Mouse (Mus musculus): ENCODE measurements around the gene Phf24. TPM values are rescaled to one million over a fixed set of nuclear protein-coding genes. Genes with fewer than 3 reads are reported as not detected.
A peak's percentile ranks its signal among the peaks of the same experiment; 100 is the strongest.

The Phf24 gene
- polyA plus RNA-seq, 1 experiment from 2014 or later: 33.9 TPM

DNA sequence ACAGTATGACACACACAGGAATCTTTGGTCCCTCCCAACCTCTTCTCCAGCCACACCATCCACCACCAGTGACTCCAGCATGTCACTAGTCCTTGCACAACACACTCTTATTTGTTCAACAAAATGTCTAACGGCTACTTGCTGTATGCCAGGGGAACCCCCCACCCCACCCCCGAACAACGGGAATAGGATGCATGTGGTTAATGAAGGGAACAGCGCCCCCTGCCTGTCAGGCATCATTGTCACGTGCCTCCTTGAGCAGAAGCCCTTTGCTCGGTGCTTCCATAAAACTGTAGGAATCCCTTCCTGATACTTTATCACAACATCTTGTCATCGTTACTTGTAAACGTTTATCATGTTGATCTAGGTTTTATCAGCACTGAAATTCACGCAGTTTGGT, 14.3 kb upstream of the Phf24 start:
- Histone ChIP-seq H3K9ac (replicated peaks; ENCODE audit: low read length) (no peak overlapping the region), H3K4me1 (ENCODE audit: control insufficient read depth, insufficient read depth, low read length) (no peaks in the 10 kb centered on the region), H3K4me2 (ENCODE audit: low read length) (no peak overlapping the region), H3K27me3 (ENCODE audit: control insufficient read depth, insufficient read depth, low read length) (no peaks in the 10 kb centered on the region), H3K4me3 (replicated peaks; ENCODE audit: low read depth, low read length) (no peak overlapping the region), H3K36me3 (ENCODE audit: control insufficient read depth, insufficient read depth, low read length) (no peaks in the 10 kb centered on the region), H3K27ac (replicated peaks; ENCODE audit: low read depth, low read length) (no peak overlapping the region), H3K9me3 (ENCODE audit: control insufficient read depth, low read length) (no peaks in the 10 kb centered on the region)
- ATAC-seq (ENCODE audit: low FRiP score, low TSS enrichment): no peak
- WGBS: 67% methylated on average over 9 of the region's 9 CpGs
- DNase-seq: no peak

DNA sequence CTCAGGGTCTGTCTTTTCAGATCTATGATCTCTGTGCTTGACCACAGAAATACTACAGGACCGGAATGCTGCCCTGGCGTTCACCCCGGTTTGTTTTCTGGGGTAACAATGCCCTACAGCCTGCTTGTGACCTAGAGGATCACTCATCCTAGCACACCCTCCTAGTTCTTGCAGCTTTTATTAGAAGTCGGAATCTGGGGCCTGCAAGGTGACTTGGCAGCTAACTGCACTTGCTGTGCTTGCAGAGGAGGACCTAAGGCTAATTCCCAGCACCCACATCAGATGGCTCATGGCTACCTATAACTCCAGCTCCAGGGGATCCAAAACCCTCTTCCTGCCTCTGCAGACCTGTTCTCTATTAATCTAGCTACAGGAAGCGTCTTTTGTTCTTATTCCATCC, 13.7 kb upstream of the Phf24 start:
- WGBS: 91% methylated on average over 5 of the region's 5 CpGs
- no peak overlapping the region for H3K9ac ChIP-seq (replicated peaks; ENCODE audit: low read length)
- DNase-seq: no peak

DNA sequence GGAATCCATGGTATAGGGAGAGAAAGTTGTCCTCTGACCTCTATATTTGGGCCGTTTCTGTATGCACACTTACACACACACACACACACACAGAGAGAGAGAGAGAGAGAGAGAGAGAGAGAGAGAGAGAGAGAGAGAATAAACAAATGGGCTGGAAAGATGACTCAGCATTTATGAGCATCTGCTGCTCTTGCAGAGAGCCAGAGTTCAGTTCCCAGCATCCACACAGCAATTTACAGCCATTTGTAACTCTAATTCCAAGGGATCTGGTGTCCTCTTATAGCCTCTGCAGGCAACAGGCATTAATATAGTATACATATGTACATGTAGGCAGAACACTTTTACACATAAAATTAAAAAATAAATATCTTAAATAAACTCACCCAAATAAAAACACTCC, 12.5 kb upstream of the Phf24 start:
- Histone ChIP-seq H3K4me1 (ENCODE audit: control insufficient read depth, insufficient read depth, low read length) (no peaks in the 10 kb centered on the region), H3K4me3 (replicated peaks; ENCODE audit: low read depth, low read length) (no peak overlapping the region), H3K4me2 (ENCODE audit: low read length) (no peak overlapping the region), H3K9ac (replicated peaks; ENCODE audit: low read length) (no peak overlapping the region), H3K27me3 (ENCODE audit: control insufficient read depth, insufficient read depth, low read length) (no peaks in the 10 kb centered on the region), H3K27ac (replicated peaks; ENCODE audit: low read depth, low read length) (no peak overlapping the region), H3K36me3 (ENCODE audit: control insufficient read depth, insufficient read depth, low read length) (no peaks in the 10 kb centered on the region), H3K9me3 (ENCODE audit: control insufficient read depth, low read length) (no peaks in the 10 kb centered on the region)
- WGBS: 76% methylated on average over 1 of the region's 1 CpGs
- DNase-seq (no peak), ATAC-seq (ENCODE audit: low FRiP score, low TSS enrichment) (no peak)

More for the DNA sequence above, 13.7 kb upstream of the Phf24 start:
- H3K4me3 ChIP-seq (replicated peaks; ENCODE audit: low read depth, low read length): no peak overlapping the region
- H3K9me3 ChIP-seq (ENCODE audit: control insufficient read depth, low read length): no peaks in the 10 kb centered on the region
- ATAC-seq (ENCODE audit: low FRiP score, low TSS enrichment): no peak
- no peaks in the 10 kb centered on the region for H3K36me3 ChIP-seq (ENCODE audit: control insufficient read depth, insufficient read depth, low read length)
- H3K27ac ChIP-seq (replicated peaks; ENCODE audit: low read depth, low read length): no peak overlapping the region
- no peaks in the 10 kb centered on the region for H3K4me1 ChIP-seq (ENCODE audit: control insufficient read depth, insufficient read depth, low read length)
- H3K4me2 ChIP-seq (ENCODE audit: low read length): no peak overlapping the region
- no peaks in the 10 kb centered on the region for H3K27me3 ChIP-seq (ENCODE audit: control insufficient read depth, insufficient read depth, low read length)

DNA sequence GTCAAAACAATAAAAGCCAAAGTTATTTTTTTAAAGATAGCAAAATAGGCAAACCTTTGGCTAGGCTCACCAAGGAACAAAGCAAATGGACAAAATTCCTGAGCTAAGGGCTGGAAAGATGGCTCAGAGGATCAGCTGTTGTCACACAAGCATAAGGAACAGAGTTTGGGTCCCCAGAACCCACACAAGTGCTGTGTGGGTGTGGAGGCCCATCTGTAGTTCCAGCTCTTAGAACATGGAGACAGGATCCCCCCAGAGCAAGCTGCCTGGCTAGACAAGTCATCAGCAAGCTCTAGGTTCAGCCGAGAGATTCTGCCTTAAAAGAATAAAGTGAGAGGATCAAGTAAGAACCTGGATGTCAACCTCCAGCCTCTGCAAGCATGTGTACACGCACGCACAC, 11.9 kb upstream of the Phf24 start:
- Histone ChIP-seq H3K27ac (replicated peaks; ENCODE audit: low read depth, low read length) (no peak overlapping the region), H3K9me3 (ENCODE audit: control insufficient read depth, low read length) (no peaks in the 10 kb centered on the region), H3K9ac (replicated peaks; ENCODE audit: low read length) (no peak overlapping the region), H3K36me3 (ENCODE audit: control insufficient read depth, insufficient read depth, low read length) (no peaks in the 10 kb centered on the region), H3K4me2 (ENCODE audit: low read length) (no peak overlapping the region), H3K4me3 (replicated peaks; ENCODE audit: low read depth, low read length) (no peak overlapping the region), H3K27me3 (ENCODE audit: control insufficient read depth, insufficient read depth, low read length) (no peaks in the 10 kb centered on the region), H3K4me1 (ENCODE audit: control insufficient read depth, insufficient read depth, low read length) (no peaks in the 10 kb centered on the region)
- ATAC-seq (ENCODE audit: low FRiP score, low TSS enrichment) (no peak), DNase-seq (no peak)
- 64% methylated on average over 3 of the region's 3 CpGs for WGBS

DNA sequence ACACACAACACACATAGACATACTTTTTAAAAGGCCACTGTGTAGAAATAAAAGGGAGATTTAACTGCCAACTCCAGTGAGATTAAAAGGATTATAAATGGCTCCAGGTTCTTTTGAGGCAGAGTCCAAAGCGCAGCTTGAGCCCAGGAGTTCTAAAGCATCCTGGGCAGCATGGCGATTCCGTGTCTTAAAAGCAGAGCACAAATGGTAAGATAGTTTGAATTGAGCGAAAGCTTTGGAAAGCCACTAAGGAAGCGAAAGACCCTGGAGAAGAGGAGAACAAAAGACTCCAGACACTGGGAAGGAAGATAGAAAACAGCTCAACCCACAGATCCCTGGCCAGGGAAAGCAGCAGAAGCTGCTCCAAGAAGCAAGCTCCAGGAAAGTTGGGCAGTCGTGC, 11.5 kb upstream of the Phf24 start:
- no peak overlapping the region for H3K4me2 ChIP-seq (ENCODE audit: low read length)

DNA sequence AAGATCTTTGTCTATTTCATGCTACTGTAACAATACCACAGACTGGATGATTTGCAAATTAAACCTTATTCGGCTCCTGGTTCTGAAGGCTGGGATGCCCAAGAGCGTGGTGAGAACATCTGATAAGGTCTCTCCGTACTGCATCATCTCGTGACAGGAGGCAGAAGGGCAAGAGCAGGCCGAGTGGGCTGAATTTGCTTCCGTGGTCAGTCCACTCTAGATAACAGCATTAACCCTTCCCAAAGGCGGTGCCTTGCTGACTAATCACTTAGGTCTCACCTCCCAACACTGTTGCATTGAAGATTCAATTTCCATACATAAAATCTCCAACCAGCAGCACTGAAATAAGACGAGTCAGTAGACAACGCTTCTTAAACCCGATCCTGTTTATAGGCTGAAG, 3.1 kb upstream of the Phf24 start:
- H3K9me3 ChIP-seq (ENCODE audit: control insufficient read depth, low read length): no peaks in the 10 kb centered on the region
- H3K4me3 ChIP-seq (replicated peaks; ENCODE audit: low read depth, low read length): no peak overlapping the region
- no peaks in the 10 kb centered on the region for H3K27me3 ChIP-seq (ENCODE audit: control insufficient read depth, insufficient read depth, low read length)
- no peak overlapping the region for H3K4me2 ChIP-seq (ENCODE audit: low read length)
- no peak overlapping the region for H3K27ac ChIP-seq (replicated peaks; ENCODE audit: low read depth, low read length)
- no peak overlapping the region for H3K9ac ChIP-seq (replicated peaks; ENCODE audit: low read length)
- no peaks in the 10 kb centered on the region; the same call in 1 of the 2 replicates for H3K4me1 ChIP-seq (ENCODE audit: control insufficient read depth, insufficient read depth, low read length)
- DNase-seq: no peak
- ATAC-seq (ENCODE audit: low FRiP score, low TSS enrichment): no peak
- no peaks in the 10 kb centered on the region for H3K36me3 ChIP-seq (ENCODE audit: control insufficient read depth, insufficient read depth, low read length)
- 59% methylated on average over 10 of the region's 10 CpGs for WGBS

More for the DNA sequence above, 11.5 kb upstream of the Phf24 start:
- Histone ChIP-seq H3K9ac (replicated peaks; ENCODE audit: low read length) (no peak overlapping the region), H3K27ac (replicated peaks; ENCODE audit: low read depth, low read length) (0 out of 2 replicates have a peak overlapping the region, but pooled peaks have one; percentile 37), H3K4me1 (ENCODE audit: control insufficient read depth, insufficient read depth, low read length) (no peaks in the 10 kb centered on the region), H3K27me3 (ENCODE audit: control insufficient read depth, insufficient read depth, low read length) (no peaks in the 10 kb centered on the region), H3K4me3 (replicated peaks; ENCODE audit: low read depth, low read length) (no peak overlapping the region), H3K36me3 (ENCODE audit: control insufficient read depth, insufficient read depth, low read length) (no peaks in the 10 kb centered on the region), H3K9me3 (ENCODE audit: control insufficient read depth, low read length) (no peaks in the 10 kb centered on the region)
- WGBS: 35% methylated on average over 6 of the region's 6 CpGs
- no peak for DNase-seq
- ATAC-seq (ENCODE audit: low FRiP score, low TSS enrichment): no peak

DNA sequence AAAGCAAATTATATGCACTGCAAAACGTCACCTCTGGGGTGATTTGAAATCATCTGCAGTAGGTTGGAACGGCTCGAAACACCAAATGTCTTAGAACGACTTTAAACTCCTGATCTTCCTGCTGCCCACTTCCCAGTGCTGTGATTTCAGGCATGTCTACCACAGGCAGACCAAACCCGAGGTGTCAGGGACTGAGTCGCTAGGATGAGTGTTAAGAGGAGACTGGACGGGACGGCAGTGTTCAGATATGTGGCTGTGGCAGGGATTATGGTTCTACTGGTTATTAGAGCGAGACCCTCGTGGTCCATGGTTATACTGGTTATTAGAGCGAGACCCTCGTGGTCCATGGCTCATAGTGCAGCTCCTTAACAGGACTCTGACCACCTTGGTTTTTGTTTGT, 1.1 kb upstream of the Phf24 start:
- 88% methylated on average over 12 of the region's 12 CpGs for WGBS
- Histone ChIP-seq H3K9ac (replicated peaks; ENCODE audit: low read length) (no peak overlapping the region), H3K9me3 (ENCODE audit: control insufficient read depth, low read length) (no peaks in the 10 kb centered on the region), H3K4me1 (ENCODE audit: control insufficient read depth, insufficient read depth, low read length) (no peaks in the 10 kb centered on the region; the same call in 1 of the 2 replicates), H3K4me2 (ENCODE audit: low read length) (no peak overlapping the region), H3K27me3 (ENCODE audit: control insufficient read depth, insufficient read depth, low read length) (no peaks in the 10 kb centered on the region), H3K36me3 (ENCODE audit: control insufficient read depth, insufficient read depth, low read length) (no peaks in the 10 kb centered on the region), H3K4me3 (replicated peaks; ENCODE audit: low read depth, low read length) (no peak overlapping the region), H3K27ac (replicated peaks; ENCODE audit: low read depth, low read length) (no peak overlapping the region)
- DNase-seq: no peak
- ATAC-seq (ENCODE audit: low FRiP score, low TSS enrichment): no peak

DNA sequence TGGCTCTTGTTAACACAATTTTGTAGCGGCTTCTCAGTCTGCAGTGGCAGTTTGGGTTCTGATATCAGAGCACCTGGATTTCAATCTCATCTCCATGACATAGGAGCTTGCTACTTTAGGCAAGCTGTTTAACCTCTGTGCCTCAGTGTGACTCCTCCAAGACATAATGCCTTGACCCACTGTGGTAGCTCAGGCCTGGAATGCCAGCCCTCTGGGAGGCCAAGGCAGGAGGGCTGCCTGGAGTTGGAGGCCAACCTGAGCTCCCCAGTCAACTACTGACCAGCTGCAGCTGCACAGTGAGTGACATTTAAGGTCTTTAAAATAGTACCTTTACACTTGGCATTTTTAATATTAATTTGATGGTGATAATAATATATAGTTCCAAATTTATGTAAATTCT, 494 bp upstream of the Phf24 start:
- 70% methylated on average over 1 of the region's 1 CpGs for WGBS
- H3K9ac ChIP-seq (replicated peaks; ENCODE audit: low read length): no peak overlapping the region
- H3K36me3 ChIP-seq (ENCODE audit: control insufficient read depth, insufficient read depth, low read length): no peaks in the 10 kb centered on the region
- ATAC-seq (ENCODE audit: low FRiP score, low TSS enrichment): no peak
- no peak overlapping the region for H3K27ac ChIP-seq (replicated peaks; ENCODE audit: low read depth, low read length)
- H3K9me3 ChIP-seq (ENCODE audit: control insufficient read depth, low read length): no peaks in the 10 kb centered on the region
- DNase-seq: no peak
- H3K4me3 ChIP-seq (replicated peaks; ENCODE audit: low read depth, low read length): no peak overlapping the region
- H3K4me2 ChIP-seq (ENCODE audit: low read length): peak overlapping the region; percentile 78
- H3K27me3 ChIP-seq (ENCODE audit: control insufficient read depth, insufficient read depth, low read length): no peaks in the 10 kb centered on the region
- no peaks in the 10 kb centered on the region; the same call in 1 of the 2 replicates for H3K4me1 ChIP-seq (ENCODE audit: control insufficient read depth, insufficient read depth, low read length)

DNA sequence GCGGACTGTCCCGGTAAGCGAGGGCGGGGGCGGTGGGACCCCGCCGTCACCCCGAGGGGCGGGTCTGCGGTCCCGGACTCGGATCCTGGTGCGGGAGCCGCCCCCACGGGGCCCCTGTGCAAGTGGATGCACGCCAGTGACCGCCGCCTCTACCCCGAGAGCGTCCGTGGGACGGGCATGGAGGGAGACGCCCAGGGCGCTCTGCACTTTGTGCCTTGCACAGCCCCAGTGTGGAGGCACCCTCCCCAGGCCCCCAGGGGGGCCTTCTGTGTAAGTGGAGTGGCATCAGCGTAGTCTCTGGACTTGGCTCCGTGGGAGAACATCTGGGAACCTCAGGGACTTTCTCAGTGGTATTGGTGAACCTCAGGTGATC, 928 bp downstream of the Phf24 start:
- Histone ChIP-seq H3K36me3 (ENCODE audit: control insufficient read depth, insufficient read depth, low read length) (no peaks in the 10 kb centered on the region), H3K4me1 (ENCODE audit: control insufficient read depth, insufficient read depth, low read length) (peaks cover 4% of the 10 kb centered on the region; the same call in 1 of the 2 replicates), H3K4me2 (ENCODE audit: low read length) (peak overlapping the region; percentile 78), H3K9ac (replicated peaks; ENCODE audit: low read length) (peak overlapping the region; percentile 89), H3K9me3 (ENCODE audit: control insufficient read depth, low read length) (no peaks in the 10 kb centered on the region), H3K4me3 (replicated peaks; ENCODE audit: low read depth, low read length) (peak overlapping the region; percentile 66), H3K27me3 (ENCODE audit: control insufficient read depth, insufficient read depth, low read length) (no peaks in the 10 kb centered on the region), H3K27ac (replicated peaks; ENCODE audit: low read depth, low read length) (peak overlapping the region; percentile 76)
- ATAC-seq (ENCODE audit: low FRiP score, low TSS enrichment): peak; percentile 68
- no peak for DNase-seq
- WGBS: 2% methylated on average over 26 of the region's 26 CpGs
